ENCODE assay signal across 8 mouse cellular contexts in genomic region chr2:118790221-118790550, GRCm38 (mm10). TPM values are rescaled to one million over a fixed set of nuclear protein-coding genes. Genes with fewer than 3 reads are reported as not detected.
A peak's percentile ranks its signal among the peaks of the same experiment; 100 is the strongest.
DNase-seq lines count a peak whose midpoint lies in the region; ATAC-seq lines count a peak whose summit lies in the region.

No protein-coding gene starts in this region.

- 0 out of 2 replicates have a peak overlapping the region, but pooled peaks have one; percentile 10 for H3K4me3 ChIP-seq in kidney, embryonic 15.5 days (replicated peaks)
- H3K4me3 ChIP-seq in embryonic facial prominence, embryonic 13.5 days, result peak overlapping the region; percentile 16; the same call in 1 of the 2 replicates
- H3K4me3 ChIP-seq in intestine, embryonic 14.5 days (ENCODE audit: low read depth, low read length), result no peak overlapping the region
- H3K4me3 ChIP-seq in midbrain, embryonic 16.5 days (ENCODE audit: low read depth, low read length), result no peak overlapping the region

- H3K36me3 ChIP-seq in kidney, embryonic 15.5 days, result no peaks in the 10 kb centered on the region
- H3K36me3 ChIP-seq in embryonic facial prominence, embryonic 13.5 days, result no peaks in the 10 kb centered on the region
- H3K36me3 ChIP-seq in intestine, embryonic 14.5 days (ENCODE audit: control insufficient read depth, insufficient read depth, low read length), result no peaks in the 10 kb centered on the region
- H3K36me3 ChIP-seq in midbrain, embryonic 16.5 days (ENCODE audit: control insufficient read depth, insufficient read depth, low read length), result peaks cover 63% of the 10 kb centered on the region

- no peak overlapping the region for H3K9ac ChIP-seq in kidney, embryonic 15.5 days
- peak overlapping the region; percentile 57 for H3K9ac ChIP-seq in embryonic facial prominence, embryonic 13.5 days
- no peak overlapping the region for H3K9ac ChIP-seq in intestine, embryonic 14.5 days (ENCODE audit: low read length)
- 0 out of 2 replicates have a peak overlapping the region, but pooled peaks have one; percentile 21 for H3K9ac ChIP-seq in midbrain, embryonic 16.5 days (ENCODE audit: low read depth, low read length)

- no peaks in the 10 kb centered on the region for H3K9me3 ChIP-seq in kidney, embryonic 15.5 days (replicated peaks)
- H3K9me3 ChIP-seq in embryonic facial prominence, embryonic 13.5 days, result no peaks in the 10 kb centered on the region
- H3K9me3 ChIP-seq in intestine, embryonic 14.5 days (ENCODE audit: control insufficient read depth, low read length), result no peaks in the 10 kb centered on the region
- no peaks in the 10 kb centered on the region for H3K9me3 ChIP-seq in midbrain, embryonic 16.5 days (replicated peaks; ENCODE audit: control insufficient read depth, low read length, poor library complexity, severe bottlenecking)

- 58% methylated on average over 12 of the region's 12 CpGs for WGBS in kidney, embryonic 15.5 days
- 54% methylated on average over 12 of the region's 12 CpGs for WGBS in embryonic facial prominence, embryonic 13.5 days
- WGBS in intestine, embryonic 14.5 days, result 55% methylated on average over 12 of the region's 12 CpGs
- WGBS in midbrain, embryonic 16.5 days, result 51% methylated on average over 12 of the region's 12 CpGs

- no peak overlapping the region for H3K27ac ChIP-seq in kidney, embryonic 15.5 days
- H3K27ac ChIP-seq in embryonic facial prominence, embryonic 13.5 days, result no peak overlapping the region
- H3K27ac ChIP-seq in intestine, embryonic 14.5 days (ENCODE audit: low read depth), result no peak overlapping the region
- H3K27ac ChIP-seq in midbrain, embryonic 16.5 days (ENCODE audit: low read length), result no peak overlapping the region

- peaks cover 8% of the 10 kb centered on the region for H3K4me1 ChIP-seq in kidney, embryonic 15.5 days
- peaks cover 7% of the 10 kb centered on the region; the same call in 1 of the 2 replicates for H3K4me1 ChIP-seq in embryonic facial prominence, embryonic 13.5 days
- H3K4me1 ChIP-seq in intestine, embryonic 14.5 days (replicated peaks; ENCODE audit: control insufficient read depth, insufficient read depth, low read length), result peaks cover 5% of the 10 kb centered on the region
- no peaks in the 10 kb centered on the region for H3K4me1 ChIP-seq in midbrain, embryonic 16.5 days (ENCODE audit: control insufficient read depth, insufficient read depth, low read length)

- peaks cover 29% of the 10 kb centered on the region; the same call in 1 of the 2 replicates for H3K27me3 ChIP-seq in kidney, embryonic 15.5 days
- H3K27me3 ChIP-seq in embryonic facial prominence, embryonic 13.5 days, result peaks cover 25% of the 10 kb centered on the region
- H3K27me3 ChIP-seq in intestine, embryonic 14.5 days (replicated peaks; ENCODE audit: control insufficient read depth, insufficient read depth, low read length), result no peaks in the 10 kb centered on the region
- H3K27me3 ChIP-seq in midbrain, embryonic 16.5 days (ENCODE audit: control insufficient read depth, insufficient read depth, low read depth, low read length), result no peaks in the 10 kb centered on the region

- peak overlapping the region; percentile 53 for H3K4me2 ChIP-seq in kidney, embryonic 15.5 days
- peak overlapping the region; percentile 45 for H3K4me2 ChIP-seq in embryonic facial prominence, embryonic 13.5 days
- peak overlapping the region; percentile 39 for H3K4me2 ChIP-seq in intestine, embryonic 14.5 days (ENCODE audit: low read length)
- no peak overlapping the region for H3K4me2 ChIP-seq in midbrain, embryonic 16.5 days (ENCODE audit: low read length)

- no peak for ATAC-seq in kidney, embryonic 15.5 days (replicated peaks; ENCODE audit: low FRiP score)
- no peak for ATAC-seq in embryonic facial prominence, embryonic 13.5 days (ENCODE audit: insufficient number of reproducible peaks, insufficient read depth, low FRiP score, low TSS enrichment, low read depth)
- ATAC-seq in intestine, embryonic 14.5 days (replicated peaks; ENCODE audit: low FRiP score, low TSS enrichment, low read depth), result 0 out of 2 replicates have a peak, but pooled peaks have one; percentile 10
- ATAC-seq in midbrain, embryonic 16.5 days, result peak; percentile 27; the same call in 1 of the 2 replicates
- ATAC-seq in monocyte, adult 5-6 weeks (replicated peaks; ENCODE audit: insufficient number of reproducible peaks, low FRiP score, low TSS enrichment, poor library complexity, severe bottlenecking), result no peak

- DNase-seq in kidney, postnatal 14 days, result no peak
- DNase-seq in intestine, embryonic 14.5 days (ENCODE audit: low spot score), result no peak
- no peak for DNase-seq in cerebellum, postnatal 36 days
- no peak for DNase-seq in B cell, adult 2 months

RNA-seq across cellular contexts. Expression of gene Disp2, which starts 10.7 kb away (rescaled TPM):
- 0.40 and 2.1 TPM in 2 replicates for polyA plus RNA-seq in kidney, embryonic 15.5 days (2015; fragmentation: Nextera tagmentation; extraction: Ambion mirVana)
- 0.34 and 0.51 TPM in 2 replicates for polyA plus RNA-seq in embryonic facial prominence, embryonic 13.5 days (2015; fragmentation: Nextera tagmentation; extraction: Ambion mirVana)
- polyA plus RNA-seq in intestine, embryonic 14.5 days (2014; fragmentation: Nextera tagmentation; extraction: Ambion mirVana), result 2.6 and 3.0 TPM in 2 replicates
- polyA plus RNA-seq in midbrain, embryonic 16.5 days (2015; fragmentation: Nextera tagmentation; extraction: Ambion mirVana), result 72.3 and 77.0 TPM in 2 replicates
- not detected in 3 replicates for total RNA-seq in monocyte, adult 5-6 weeks (2017)

RNA-seq across cellular contexts. Expression of gene Phgr1, which starts 17.6 kb away (rescaled TPM):
- 1.1 TPM in 1 of 2 replicates, not detected in the other for polyA plus RNA-seq in kidney, embryonic 15.5 days (2015; fragmentation: Nextera tagmentation; extraction: Ambion mirVana)
- 2.0 TPM in 1 of 2 replicates, not detected in the other for polyA plus RNA-seq in embryonic facial prominence, embryonic 13.5 days (2015; fragmentation: Nextera tagmentation; extraction: Ambion mirVana)
- 21.2 and 45.1 TPM in 2 replicates for polyA plus RNA-seq in intestine, embryonic 14.5 days (2014; fragmentation: Nextera tagmentation; extraction: Ambion mirVana)
- not detected in 2 replicates for polyA plus RNA-seq in midbrain, embryonic 16.5 days (2015; fragmentation: Nextera tagmentation; extraction: Ambion mirVana)
- not detected in 3 replicates for total RNA-seq in monocyte, adult 5-6 weeks (2017)

RNA-seq across cellular contexts. Expression of gene Knstrn, which starts 23.6 kb away (rescaled TPM):
- 120 and 124 TPM in 2 replicates for polyA plus RNA-seq in kidney, embryonic 15.5 days (2015; fragmentation: Nextera tagmentation; extraction: Ambion mirVana)
- polyA plus RNA-seq in embryonic facial prominence, embryonic 13.5 days (2015; fragmentation: Nextera tagmentation; extraction: Ambion mirVana), result 99.6 and 115 TPM in 2 replicates
- 97.9 and 109 TPM in 2 replicates for polyA plus RNA-seq in intestine, embryonic 14.5 days (2014; fragmentation: Nextera tagmentation; extraction: Ambion mirVana)
- 13.8 TPM in 2 replicates for polyA plus RNA-seq in midbrain, embryonic 16.5 days (2015; fragmentation: Nextera tagmentation; extraction: Ambion mirVana)
- 6.5 to 23.1 TPM (median 15.4 TPM) in 3 replicates for total RNA-seq in monocyte, adult 5-6 weeks (2017)

RNA-seq across cellular contexts. Expression of gene Ccdc9b, which starts 27.7 kb away (rescaled TPM):
- 1.0 and 1.2 TPM in 2 replicates for polyA plus RNA-seq in kidney, embryonic 15.5 days (2015; fragmentation: Nextera tagmentation; extraction: Ambion mirVana)
- polyA plus RNA-seq in embryonic facial prominence, embryonic 13.5 days (2015; fragmentation: Nextera tagmentation; extraction: Ambion mirVana), result 0.83 and 0.91 TPM in 2 replicates
- 1.2 and 1.4 TPM in 2 replicates for polyA plus RNA-seq in intestine, embryonic 14.5 days (2014; fragmentation: Nextera tagmentation; extraction: Ambion mirVana)
- polyA plus RNA-seq in midbrain, embryonic 16.5 days (2015; fragmentation: Nextera tagmentation; extraction: Ambion mirVana), result 1.2 and 1.6 TPM in 2 replicates
- total RNA-seq in monocyte, adult 5-6 weeks (2017), result 0.10 to 0.19 TPM in 2 of 3 replicates, not detected in the other

RNA-seq across cellular contexts. Expression of gene Inafm2, which starts 44.6 kb away (rescaled TPM):
- polyA plus RNA-seq in kidney, embryonic 15.5 days (2015; fragmentation: Nextera tagmentation; extraction: Ambion mirVana), result 14.0 and 15.6 TPM in 2 replicates
- 12.7 and 13.1 TPM in 2 replicates for polyA plus RNA-seq in embryonic facial prominence, embryonic 13.5 days (2015; fragmentation: Nextera tagmentation; extraction: Ambion mirVana)
- polyA plus RNA-seq in intestine, embryonic 14.5 days (2014; fragmentation: Nextera tagmentation; extraction: Ambion mirVana), result 31.9 and 37.0 TPM in 2 replicates
- 17.9 and 18.9 TPM in 2 replicates for polyA plus RNA-seq in midbrain, embryonic 16.5 days (2015; fragmentation: Nextera tagmentation; extraction: Ambion mirVana)
- 14.5 to 23.9 TPM (median 19.3 TPM) in 3 replicates for total RNA-seq in monocyte, adult 5-6 weeks (2017)

Comparison
In these comparisons a context has a peak if more than half of its experiments do, and no peak if none do; other contexts are left out.
1. ATAC-seq: peak in intestine, embryonic 14.5 days (single experiment) and midbrain, embryonic 16.5 days (single experiment); none in kidney, embryonic 15.5 days (single experiment), embryonic facial prominence, embryonic 13.5 days (single experiment) and monocyte, adult 5-6 weeks (single experiment).
2. H3K4me3 ChIP-seq: peak in kidney, embryonic 15.5 days (single experiment) and embryonic facial prominence, embryonic 13.5 days (single experiment); none in intestine, embryonic 14.5 days (single experiment) and midbrain, embryonic 16.5 days (single experiment).
3. H3K9ac ChIP-seq: peak in embryonic facial prominence, embryonic 13.5 days (single experiment) and midbrain, embryonic 16.5 days (single experiment); none in kidney, embryonic 15.5 days (single experiment) and intestine, embryonic 14.5 days (single experiment).
4. RNA of gene Disp2, which starts 10.7 kb away (polyA plus RNA-seq): 72.3 to 77.0 TPM in midbrain, embryonic 16.5 days; 2.6 to 3.0 TPM in intestine, embryonic 14.5 days, 0.40 to 2.1 TPM in kidney, embryonic 15.5 days and 0.34 to 0.51 TPM in embryonic facial prominence, embryonic 13.5 days; every median in the first group is over 10 times any median in the second.